Mouse (Mus musculus): ENCODE data around the gene Pah. TPM values are rescaled to one million over a fixed set of nuclear protein-coding genes. Genes with fewer than 3 reads are reported as not detected.

Pah gene
- not detected in 2 replicates for polyA plus RNA-seq (2012; ENCODE audit: insufficient read depth, low replicate concordance)

- H3K36me3 ChIP-seq (replicated peaks; ENCODE audit: low read length): no peaks in the 10 kb centered on the region
- H3K4me1 ChIP-seq: no peaks in the 10 kb centered on the region
- TF ChIP-seq GATA1 (IDR thresholded peaks at IDR 0.05; ENCODE audit: borderline replicate concordance, low read length): no peak
- no peak for TF ChIP-seq FLI1 (IDR thresholded peaks at IDR 0.05; ENCODE audit: low read length)
- H3K9me3 ChIP-seq: peaks cover 6% of the 10 kb centered on the region; the same call in 1 of the 2 replicates
- no peak within 1 kb of the TSS for H3K4me3 ChIP-seq (replicated peaks)
- no peaks in the 10 kb centered on the region for H3K27me3 ChIP-seq (replicated peaks)
Measured at GRCm38 (mm10) chr10:87521646-87522045, at the start of gene Pah. TSS of gene Pah (plus strand) at chr10:87521795.

- no peak overlapping the region for H3K4me3 ChIP-seq (replicated peaks)
- 0 out of 2 replicates have a peak, but pooled peaks cover 2% of the 10 kb centered on the region for H3K9me3 ChIP-seq
- H3K4me1 ChIP-seq: no peaks in the 10 kb centered on the region
- TF ChIP-seq GATA1 (IDR thresholded peaks at IDR 0.05; ENCODE audit: borderline replicate concordance, low read length): no peak
- TF ChIP-seq FLI1 (IDR thresholded peaks at IDR 0.05; ENCODE audit: low read length): no peak
- H3K27me3 ChIP-seq (replicated peaks): no peaks in the 10 kb centered on the region
- H3K36me3 ChIP-seq (replicated peaks; ENCODE audit: low read length): no peaks in the 10 kb centered on the region
Measured at GRCm38 (mm10) chr10:87473475-87474131, 48.0 kb upstream of the Pah start.

DNA sequence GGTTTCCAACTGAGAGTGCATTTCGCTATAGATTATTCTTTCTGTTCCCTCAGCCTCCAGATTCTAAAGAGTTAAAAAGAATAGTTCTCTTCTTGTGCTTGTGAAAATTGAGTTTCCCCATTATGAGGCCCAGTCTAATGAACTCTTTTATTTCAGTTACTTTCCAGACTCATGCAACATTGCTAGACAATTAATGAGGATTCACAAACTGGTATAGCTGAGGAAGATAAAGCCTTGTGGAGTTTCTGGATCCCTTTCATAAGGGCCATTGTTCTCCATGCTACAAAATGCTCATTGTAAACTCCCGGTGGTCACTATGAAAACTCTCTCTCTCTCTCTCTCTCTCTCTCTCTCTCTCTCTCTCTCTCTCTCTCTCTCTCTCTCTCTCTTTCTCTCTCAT, 46.6 kb upstream of the Pah start:
- H3K27me3 ChIP-seq (replicated peaks): no peaks in the 10 kb centered on the region
- TF ChIP-seq FLI1 (IDR thresholded peaks at IDR 0.05; ENCODE audit: low read length): no peak
- TF ChIP-seq GATA1 (IDR thresholded peaks at IDR 0.05; ENCODE audit: borderline replicate concordance, low read length): no peak
- no peaks in the 10 kb centered on the region for H3K4me1 ChIP-seq
- H3K9me3 ChIP-seq: 0 out of 2 replicates have a peak, but pooled peaks cover 2% of the 10 kb centered on the region
- no peaks in the 10 kb centered on the region for H3K36me3 ChIP-seq (replicated peaks; ENCODE audit: low read length)
- H3K4me3 ChIP-seq (replicated peaks): no peak overlapping the region

- no peaks in the 10 kb centered on the region for H3K36me3 ChIP-seq (replicated peaks; ENCODE audit: low read length)
- TF ChIP-seq FLI1 (IDR thresholded peaks at IDR 0.05; ENCODE audit: low read length): no peak
- no peak for TF ChIP-seq GATA1 (IDR thresholded peaks at IDR 0.05; ENCODE audit: borderline replicate concordance, low read length)
- H3K4me1 ChIP-seq: no peaks in the 10 kb centered on the region
- no peaks in the 10 kb centered on the region for H3K27me3 ChIP-seq (replicated peaks)
- no peaks in the 10 kb centered on the region for H3K9me3 ChIP-seq
- no peak overlapping the region for H3K4me3 ChIP-seq (replicated peaks)
Measured at GRCm38 (mm10) chr10:87477895-87478294, 43.7 kb upstream of the Pah start.

DNA sequence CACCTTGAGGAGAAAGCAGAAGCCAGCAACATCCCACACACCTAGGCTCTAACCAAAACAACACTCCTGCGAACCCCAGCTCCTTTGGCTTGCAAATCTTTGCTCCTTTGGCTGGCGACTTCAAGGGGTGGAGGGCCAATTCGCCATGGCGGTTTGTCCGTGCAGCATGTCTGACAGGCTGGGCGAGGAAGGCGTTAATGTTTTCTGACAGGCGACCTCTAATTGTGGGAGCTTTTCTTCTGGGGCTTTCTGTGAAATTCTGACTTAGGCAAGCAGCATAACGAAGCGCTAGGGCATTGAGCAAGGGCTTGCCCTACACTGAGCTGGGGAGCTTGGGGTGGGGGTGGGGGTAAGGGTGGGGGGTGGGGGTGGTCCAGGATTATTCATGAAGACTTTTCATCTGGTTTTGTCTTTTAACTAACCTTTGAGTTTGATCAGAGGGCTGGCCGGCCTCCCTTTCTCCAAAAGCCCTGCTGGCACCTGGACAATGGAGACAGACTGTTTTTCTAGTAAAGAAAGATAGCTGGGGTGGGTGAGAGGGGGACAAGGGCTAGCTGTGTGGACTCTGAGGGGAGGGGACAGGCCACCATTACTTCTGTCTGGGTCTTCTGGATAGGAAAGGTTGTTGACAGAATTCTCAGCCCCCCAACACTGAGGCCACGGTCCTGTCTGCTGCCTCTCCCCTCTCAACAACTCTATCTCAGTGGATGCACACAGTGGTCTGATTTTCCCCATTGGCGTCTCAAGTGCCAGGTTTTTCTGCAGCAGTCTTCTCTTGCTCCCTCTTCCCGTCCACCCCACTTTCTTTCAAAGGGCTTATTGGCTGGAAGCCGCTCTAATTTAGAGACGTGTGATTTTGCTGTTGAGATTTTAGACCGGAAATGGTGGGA, 36.5 kb upstream of the Pah start:
- H3K27me3 ChIP-seq (replicated peaks): peaks cover 50% of the 10 kb centered on the region
- TF ChIP-seq GATA1 (IDR thresholded peaks at IDR 0.05; ENCODE audit: borderline replicate concordance, low read length) (no peak), FLI1 (IDR thresholded peaks at IDR 0.05; ENCODE audit: low read length) (no peak)
- H3K36me3 ChIP-seq (replicated peaks; ENCODE audit: low read length): no peaks in the 10 kb centered on the region
- no peaks in the 10 kb centered on the region for H3K4me1 ChIP-seq
- no peak overlapping the region for H3K4me3 ChIP-seq (replicated peaks)
- H3K9me3 ChIP-seq: no peaks in the 10 kb centered on the region

- Histone ChIP-seq H3K4me1 (no peaks in the 10 kb centered on the region), H3K9me3 (no peaks in the 10 kb centered on the region), H3K27me3 (replicated peaks) (peaks cover 58% of the 10 kb centered on the region), H3K36me3 (replicated peaks; ENCODE audit: low read length) (no peaks in the 10 kb centered on the region), H3K4me3 (replicated peaks) (no peak overlapping the region)
- TF ChIP-seq GATA1 (IDR thresholded peaks at IDR 0.05; ENCODE audit: borderline replicate concordance, low read length): no peak
Measured at GRCm38 (mm10) chr10:87485721-87486620, 35.6 kb upstream of the Pah start.

DNA sequence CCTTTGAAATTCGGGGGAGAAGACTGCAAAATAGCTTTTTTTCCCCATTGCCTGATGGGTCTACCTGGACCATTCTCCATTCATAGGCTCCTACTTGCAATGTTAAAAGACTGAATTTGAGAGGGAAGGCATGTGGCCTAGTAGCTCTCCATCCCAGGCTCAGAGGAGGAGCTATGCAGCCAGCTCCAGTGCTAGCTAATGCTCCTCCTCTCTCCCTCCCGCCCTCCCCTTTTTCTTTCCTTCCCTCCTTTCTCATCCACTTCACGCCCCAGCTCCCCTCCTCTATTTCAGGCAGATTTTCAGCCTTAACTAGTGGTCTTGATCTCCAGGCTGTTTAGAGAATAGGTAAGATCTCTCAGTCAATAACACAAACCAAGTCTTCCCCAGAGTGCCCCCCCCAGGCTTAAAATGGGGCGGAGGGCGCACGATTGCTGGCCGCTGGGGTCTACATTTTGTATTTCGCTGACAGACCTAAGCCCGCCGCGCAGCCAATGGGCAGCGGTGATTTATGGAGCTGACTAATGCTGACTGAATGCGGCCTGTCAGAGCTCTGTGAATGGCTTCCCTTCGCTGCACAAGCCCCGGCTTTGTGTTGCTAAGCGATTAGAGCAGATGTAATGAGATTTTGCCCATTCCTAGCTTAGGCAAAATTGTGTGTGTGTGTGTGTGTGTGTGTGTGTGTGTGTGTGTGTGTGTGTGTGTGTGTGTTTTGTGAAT, 33.0 kb upstream of the Pah start:
- no peaks in the 10 kb centered on the region for H3K9me3 ChIP-seq
- peaks cover 82% of the 10 kb centered on the region for H3K27me3 ChIP-seq (replicated peaks)
- no peak for TF ChIP-seq GATA1 (IDR thresholded peaks at IDR 0.05; ENCODE audit: borderline replicate concordance, low read length)
- no peak for TF ChIP-seq FLI1 (IDR thresholded peaks at IDR 0.05; ENCODE audit: low read length)
- peaks cover 12% of the 10 kb centered on the region for H3K4me1 ChIP-seq
- no peaks in the 10 kb centered on the region for H3K36me3 ChIP-seq (replicated peaks; ENCODE audit: low read length)
- no peak overlapping the region for H3K4me3 ChIP-seq (replicated peaks)

DNA sequence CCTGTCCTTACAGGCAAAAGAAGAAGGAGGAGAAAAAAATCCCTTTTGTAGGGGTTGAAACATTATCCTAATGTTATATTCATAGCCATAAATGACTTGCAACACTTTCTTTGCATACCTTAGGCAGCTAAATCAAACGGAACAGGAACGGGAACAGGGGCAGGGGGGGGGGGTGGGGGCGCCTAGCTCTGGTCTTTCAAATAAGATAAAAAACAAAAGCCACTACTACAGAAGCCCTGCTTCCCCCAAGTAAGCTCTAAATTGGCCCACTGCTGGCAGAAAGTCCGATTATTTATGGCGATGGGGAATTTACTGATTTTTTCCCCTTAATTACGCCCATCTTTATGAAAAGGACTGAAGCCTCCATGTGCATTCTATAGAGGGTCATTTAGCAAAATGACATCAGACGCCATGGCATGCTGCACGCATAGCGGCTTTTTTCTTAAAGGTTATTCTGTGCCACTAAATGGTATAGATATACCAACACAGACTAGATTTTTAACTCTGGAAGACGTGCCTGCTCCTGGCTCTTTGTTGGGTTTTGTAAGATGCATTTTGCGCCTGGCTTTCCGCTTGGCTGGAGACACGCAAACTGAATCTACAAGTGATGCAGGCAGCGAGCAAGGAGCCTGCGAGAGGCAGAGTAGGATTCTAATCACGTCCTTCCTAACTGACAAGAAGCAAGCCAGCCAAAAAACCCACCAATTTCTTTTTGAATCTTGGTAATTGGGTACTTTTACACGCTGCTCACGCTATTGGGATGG, 32.2 kb upstream of the Pah start:
- Histone ChIP-seq H3K27me3 (replicated peaks) (peaks cover 91% of the 10 kb centered on the region), H3K36me3 (replicated peaks; ENCODE audit: low read length) (no peaks in the 10 kb centered on the region), H3K4me3 (replicated peaks) (no peak overlapping the region), H3K4me1 (peaks cover 12% of the 10 kb centered on the region), H3K9me3 (no peaks in the 10 kb centered on the region; the same call in 1 of the 2 replicates)
- no peak for TF ChIP-seq GATA1 (IDR thresholded peaks at IDR 0.05; ENCODE audit: borderline replicate concordance, low read length)
- TF ChIP-seq FLI1 (IDR thresholded peaks at IDR 0.05; ENCODE audit: low read length): no peak

All from megakaryocyte, embryonic 14.5 days (primary cell).